Mouse (Mus musculus) liver, adult 2 months (tissue): ENCODE data around the gene Macrod1.
A peak's percentile ranks its signal among the peaks of the same experiment; 100 is the strongest.

Source experiments
- CTCF ChIP-seq: fragments of 200-500 bp; IDR thresholded peaks from 2 replicates; pipeline ENCODE4 v1.5.1; 2011; ENCODE audit warnings: low read depth, low read length, control low read depth
- POLR2A ChIP-seq: fragments of 200-500 bp; IDR thresholded peaks from 2 replicates; pipeline ENCODE4 v1.6.1; 2011; ENCODE audit warnings: low read length, control low read depth; ENCODE audit not compliant: insufficient read depth; ENCODE audit errors: extremely low read depth

DNA sequence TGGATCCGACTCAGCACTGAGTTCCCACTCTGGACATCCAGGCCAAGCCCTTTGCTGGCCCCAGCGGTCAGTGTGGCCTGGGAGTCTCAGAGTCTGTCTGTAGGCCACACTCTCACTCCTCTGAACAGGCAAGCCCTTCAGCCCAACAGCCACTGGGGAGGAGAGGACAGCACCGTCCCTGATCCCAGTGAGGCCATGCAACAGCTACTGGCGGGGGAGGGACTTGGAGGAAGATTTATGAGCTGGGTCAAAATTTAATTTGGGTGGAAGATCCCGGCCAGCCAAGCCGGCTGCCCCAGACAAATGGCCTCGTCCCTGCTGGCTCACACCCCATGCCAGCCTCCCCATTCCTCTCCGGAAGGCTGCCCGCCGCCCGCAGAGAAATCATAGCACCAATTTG lies 64.6 kb downstream of the Macrod1 start:
- TF ChIP-seq CTCF: peak; percentile 25; the same call in 1 of the 2 replicates
- no peak for TF ChIP-seq POLR2A
